Mouse (Mus musculus) midbrain, postnatal 0 days (tissue): ENCODE measurements around the gene Arhgap24. TPM values are rescaled to one million over a fixed set of nuclear protein-coding genes. Genes with fewer than 3 reads are reported as not detected.

ENCODE experiments used
- ATAC-seq: fragments of 200-750 bp; cut with Nextera tagmentation; 2 replicates; pipeline ENCODE4 v1.8.0; 2017; ENCODE audit warnings: moderate number of reproducible peaks, mild to moderate bottlenecking, moderate TSS enrichment, moderate library complexity; ENCODE audit not compliant: low FRiP score
- DNase-seq: peaks from one replicate; pipeline ENCODE4 v3.0.0-alpha.2; 2015; ENCODE audit warnings: low spot score
- H3K27ac ChIP-seq: fragments of 300-500 bp; sonication (generic); 2 replicates; pipeline ENCODE4 v1.5.1; 2014; ENCODE audit warnings: low read depth, mild to moderate bottlenecking, low read length, mixed read lengths
- H3K27me3 ChIP-seq: fragments of 300-500 bp; sonication (generic); 2 replicates; pipeline ENCODE4 v1.6.1; 2014; ENCODE audit warnings: low read length, control low read depth, mixed read lengths; ENCODE audit not compliant: insufficient read depth
- H3K36me3 ChIP-seq: fragments of 300-500 bp; sonication (generic); 2 replicates; pipeline ENCODE4 v1.6.1; 2014; ENCODE audit warnings: low read length, control low read depth, mixed read lengths; ENCODE audit not compliant: insufficient read depth
- H3K4me1 ChIP-seq: fragments of 300-500 bp; sonication (generic); 2 replicates; pipeline ENCODE4 v1.6.1; 2014; ENCODE audit warnings: mild to moderate bottlenecking, control low read depth, antibody characterized with exemption, low read length, mixed read lengths; ENCODE audit not compliant: insufficient read depth
- H3K4me2 ChIP-seq: fragments of 300-500 bp; sonication (generic); 2 replicates; pipeline ENCODE4 v1.6.1; 2014; ENCODE audit warnings: low read depth, mild to moderate bottlenecking, low read length, mixed read lengths; ENCODE audit not compliant: poor library complexity, severe bottlenecking
- H3K4me3 ChIP-seq: fragments of 300-500 bp; sonication (generic); 2 replicates; pipeline ENCODE4 v1.5.1; 2014; ENCODE audit warnings: low read depth, mild to moderate bottlenecking, low read length, moderate library complexity
- H3K9ac ChIP-seq: fragments of 300-500 bp; sonication (generic); replicated peaks from 2 replicates; pipeline ENCODE4 v1.6.1; 2014; ENCODE audit warnings: mild to moderate bottlenecking, low read length, moderate library complexity, mixed read lengths; ENCODE audit not compliant: poor library complexity, severe bottlenecking
- H3K9me3 ChIP-seq: fragments of 300-500 bp; sonication (generic); 2 replicates; pipeline ENCODE4 v1.6.1; 2016; ENCODE audit warnings: low read length, control low read depth
- CTCF ChIP-seq: IDR thresholded peaks from 2 replicates; pipeline ENCODE4 v1.5.1; 2016; ENCODE audit warnings: antibody characterized with exemption, mild to moderate bottlenecking
- WGBS: fragments of 180-500 bp; shearing (Covaris S2); extraction: QIAGEN DNeasy Blood & Tissue Kit; methylation state at CpG from one replicate; pipeline ENCODE4 v1.1.7; 2014; 5-methylcytosine and 5-hydroxymethylcytosine counted together
- polyA plus RNA-seq: library from polyadenylated mRNA; unstranded; fragments of >200 nt; fragmentation: Nextera tagmentation; extraction: Ambion mirVana; gene quantifications from 2 replicates; pipeline ENCODE4 v1.2.1, GENCODE M21; 2015
- total RNA-seq: library from RNA; depleted of rRNA; stranded (reverse); fragments of >200 nt; gene quantifications from 2 replicates; pipeline ENCODE4 v1.2.3, GENCODE M21; 2014

The Arhgap24 gene
- total and polyA plus RNA-seq, 2 experiments from 2014 or later = 14.6 to 19.3 TPM

- Histone ChIP-seq H3K4me3 (no peak overlapping the region), H3K9me3 (no peaks in the 10 kb centered on the region), H3K9ac (no peak overlapping the region), H3K4me1 (no peaks in the 10 kb centered on the region), H3K4me2 (no peak overlapping the region), H3K27ac (no peak overlapping the region), H3K36me3 (no peaks in the 10 kb centered on the region), H3K27me3 (no peaks in the 10 kb centered on the region)
- DNase-seq = peak; percentile 29
- TF ChIP-seq CTCF = no peak
- WGBS = 42% methylated on average over 12 of the region's 12 CpGs
- no peak for ATAC-seq
Measured at GRCm38 (mm10) chr5:102768385-102769080, 287.3 kb downstream of the Arhgap24 start.

DNA sequence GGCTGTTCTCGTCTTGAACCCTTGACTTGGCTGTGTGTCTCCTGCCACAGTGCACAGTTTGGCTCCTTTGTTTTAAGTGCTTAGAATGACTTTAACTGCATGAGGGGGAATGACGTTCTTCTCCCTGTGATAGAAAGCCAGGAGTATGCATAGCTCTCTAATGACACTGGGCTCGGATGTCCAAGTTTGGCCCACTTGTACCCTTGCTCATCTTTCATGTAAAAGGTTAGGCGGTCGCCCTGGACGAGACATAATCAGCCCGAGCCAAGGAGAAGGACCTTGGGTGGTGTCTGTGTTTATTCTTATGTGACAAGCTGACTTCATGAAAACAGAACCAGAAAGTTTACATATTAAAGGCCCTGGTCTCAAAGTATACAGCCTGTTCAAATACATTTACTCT, 289.4 kb downstream of the Arhgap24 start:
- no peak for TF ChIP-seq CTCF

DNA sequence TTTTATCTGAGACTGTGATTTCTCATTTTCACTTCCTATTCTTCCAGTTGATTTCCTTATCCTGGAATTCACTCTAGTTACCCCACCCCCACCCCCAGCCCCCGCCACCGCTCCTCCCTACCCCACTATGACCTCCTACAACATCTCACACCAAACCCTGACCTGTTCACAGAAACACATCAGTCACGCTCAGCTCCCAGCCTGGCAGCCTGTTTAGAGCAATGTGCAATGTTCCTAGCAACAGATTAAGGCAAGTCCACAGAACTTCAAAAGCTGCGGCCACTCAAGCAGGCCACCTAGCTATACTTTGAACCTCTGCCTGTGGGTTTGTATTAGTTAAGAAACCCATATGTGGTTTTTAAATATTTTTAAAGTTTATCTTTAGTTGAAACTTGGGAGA, 293.3 kb downstream of the Arhgap24 start:
- 24% methylated on average over 4 of the region's 4 CpGs for WGBS
- H3K4me2 ChIP-seq = no peak overlapping the region
- no peaks in the 10 kb centered on the region for H3K4me1 ChIP-seq
- H3K9ac ChIP-seq = no peak overlapping the region
- DNase-seq (no peak), ATAC-seq (no peak)
- H3K27ac ChIP-seq = no peak overlapping the region
- H3K9me3 ChIP-seq = no peaks in the 10 kb centered on the region
- H3K4me3 ChIP-seq = no peak overlapping the region
- TF ChIP-seq CTCF = no peak
- H3K27me3 ChIP-seq = no peaks in the 10 kb centered on the region
- no peaks in the 10 kb centered on the region for H3K36me3 ChIP-seq

More for the DNA sequence above, 289.4 kb downstream of the Arhgap24 start:
- no peaks in the 10 kb centered on the region for H3K9me3 ChIP-seq
- no peaks in the 10 kb centered on the region for H3K27me3 ChIP-seq
- ATAC-seq (no peak), DNase-seq (no peak)
- H3K4me1 ChIP-seq = no peaks in the 10 kb centered on the region
- H3K4me3 ChIP-seq = no peak overlapping the region
- H3K4me2 ChIP-seq = no peak overlapping the region
- WGBS = 78% methylated on average over 7 of the region's 7 CpGs
- no peak overlapping the region for H3K27ac ChIP-seq
- H3K36me3 ChIP-seq = no peaks in the 10 kb centered on the region
- H3K9ac ChIP-seq = no peak overlapping the region

DNA sequence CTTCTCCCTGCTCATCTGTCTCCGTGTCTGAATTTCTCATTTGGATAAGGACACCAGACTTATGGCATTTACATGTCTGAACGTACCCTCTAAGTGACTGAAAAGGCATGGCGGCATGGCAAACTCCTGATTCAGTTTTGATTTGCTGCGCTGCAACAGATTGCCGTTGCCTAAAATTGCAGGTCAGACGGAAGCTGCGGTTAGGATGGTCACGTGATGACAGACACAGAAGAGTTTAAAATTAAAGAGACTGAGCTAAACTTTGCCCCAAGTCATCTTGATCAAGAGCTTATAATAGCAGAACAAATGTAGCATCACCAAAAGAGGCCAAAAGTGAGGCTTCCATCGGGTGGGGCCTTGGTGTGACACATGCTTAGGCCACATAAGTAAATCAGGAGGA, 296.1 kb downstream of the Arhgap24 start:
- H3K9me3 ChIP-seq = no peaks in the 10 kb centered on the region
- H3K27me3 ChIP-seq = no peaks in the 10 kb centered on the region
- DNase-seq (no peak), ATAC-seq (no peak)
- no peak overlapping the region for H3K27ac ChIP-seq
- WGBS = 92% methylated on average over 9 of the region's 9 CpGs
- no peak overlapping the region for H3K9ac ChIP-seq
- no peak overlapping the region for H3K4me3 ChIP-seq
- TF ChIP-seq CTCF = no peak
- H3K4me2 ChIP-seq = no peak overlapping the region
- H3K4me1 ChIP-seq = no peaks in the 10 kb centered on the region
- H3K36me3 ChIP-seq = no peaks in the 10 kb centered on the region

GRCm38 (mm10) chr5:102777852-102778251, 296.7 kb downstream of the Arhgap24 start:
- Histone ChIP-seq H3K27me3 (no peaks in the 10 kb centered on the region), H3K27ac (no peak overlapping the region), H3K9ac (no peak overlapping the region), H3K4me1 (no peaks in the 10 kb centered on the region), H3K36me3 (no peaks in the 10 kb centered on the region), H3K9me3 (no peaks in the 10 kb centered on the region), H3K4me3 (no peak overlapping the region), H3K4me2 (no peak overlapping the region)
- DNase-seq (no peak), ATAC-seq (no peak)
- WGBS = 77% methylated on average over 9 of the region's 9 CpGs
- TF ChIP-seq CTCF = no peak

DNA sequence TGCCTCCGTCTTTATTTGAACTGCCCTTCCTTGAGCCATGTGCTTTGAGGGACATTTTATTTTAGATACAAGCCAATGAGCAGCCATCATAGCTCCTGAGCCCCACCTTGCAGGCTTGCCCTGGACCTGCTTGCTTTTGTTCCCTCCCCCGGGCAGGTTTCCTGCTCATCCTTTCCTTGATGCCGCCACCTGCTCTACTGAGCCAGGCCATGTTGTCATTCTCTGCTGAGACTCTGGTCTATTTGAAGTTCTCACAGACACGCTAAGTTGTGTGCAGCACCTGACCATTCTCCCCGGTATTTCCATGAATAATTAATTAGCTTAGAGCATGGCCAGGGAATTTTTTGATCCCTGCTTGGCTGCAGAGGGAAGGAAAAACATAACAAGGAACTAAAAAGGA, 297.1 kb downstream of the Arhgap24 start:
- ATAC-seq (peak; percentile 20; the same call in 1 of the 2 replicates), DNase-seq (no peak)
- H3K27ac ChIP-seq = no peak overlapping the region
- no peaks in the 10 kb centered on the region for H3K36me3 ChIP-seq
- TF ChIP-seq CTCF = no peak
- 32% methylated on average over 5 of the region's 5 CpGs for WGBS
- no peak overlapping the region for H3K4me3 ChIP-seq
- H3K4me2 ChIP-seq = no peak overlapping the region
- H3K9me3 ChIP-seq = no peaks in the 10 kb centered on the region
- no peak overlapping the region for H3K9ac ChIP-seq
- no peaks in the 10 kb centered on the region for H3K27me3 ChIP-seq
- H3K4me1 ChIP-seq = no peaks in the 10 kb centered on the region
